Mouse (Mus musculus) CH12F3 (cell line): ENCODE data around the gene Acot4.
"Not testable (repeated sequence)": the region's sequence is repeated elsewhere in the genome, so short reads cannot be mapped to it uniquely, and the experiment has no call there.

ENCODE experiments used
- in situ Hi-C: fragments of 300-500 bp; cut with MboI; formaldehyde crosslinking; loops from 2 replicates; pipeline ENCODE4 v1.14.3; 2020; ENCODE audit warnings: low sequenced_read_pairs

Gene Acot4

DNA sequence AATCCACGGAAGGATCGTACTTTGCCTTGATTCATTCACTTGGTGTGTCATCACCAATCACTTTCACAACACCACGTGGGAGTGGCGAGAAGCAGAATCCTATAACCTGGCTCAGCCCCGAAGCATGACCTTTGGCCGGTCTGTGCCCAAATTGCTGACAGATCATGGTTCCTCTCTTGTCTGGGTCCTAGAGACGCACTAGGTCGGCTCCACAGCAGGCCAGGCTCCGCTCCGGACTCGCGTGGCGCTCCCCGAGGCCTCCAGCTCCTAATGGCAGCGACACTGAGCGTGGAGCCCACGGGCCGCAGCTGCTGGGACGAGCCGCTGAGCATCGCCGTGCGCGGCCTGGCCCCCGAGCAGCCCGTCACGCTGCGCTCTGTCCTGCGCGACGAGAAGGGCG lies at the start of gene Acot4:
Acot4 (plus strand) TSS at position 139 of the 400 bp plus-strand sequence.
- in situ Hi-C loops, result not testable (repeated sequence)

DNA sequence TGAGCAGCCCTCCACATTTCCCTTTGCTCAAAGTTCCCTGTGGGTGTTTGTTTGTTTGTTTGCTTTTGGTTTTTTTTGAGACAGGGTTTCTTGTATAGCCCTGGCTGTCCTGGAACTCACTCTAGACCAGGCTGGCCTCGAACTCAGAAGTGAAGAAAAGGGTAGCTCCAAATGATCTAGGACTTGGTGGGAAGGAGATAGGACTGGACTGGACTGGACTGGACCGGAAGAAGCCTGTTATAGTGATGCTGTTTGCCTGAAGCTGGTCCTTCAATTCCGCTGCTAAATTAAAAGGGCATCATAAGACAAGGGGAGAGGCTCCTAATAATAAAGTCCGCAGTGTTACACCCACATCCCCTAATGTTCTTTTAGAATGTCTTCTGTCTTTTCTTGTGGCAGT lies 49.7 kb upstream of the Acot4 start:
- in situ Hi-C loops, result no loop called here

DNA sequence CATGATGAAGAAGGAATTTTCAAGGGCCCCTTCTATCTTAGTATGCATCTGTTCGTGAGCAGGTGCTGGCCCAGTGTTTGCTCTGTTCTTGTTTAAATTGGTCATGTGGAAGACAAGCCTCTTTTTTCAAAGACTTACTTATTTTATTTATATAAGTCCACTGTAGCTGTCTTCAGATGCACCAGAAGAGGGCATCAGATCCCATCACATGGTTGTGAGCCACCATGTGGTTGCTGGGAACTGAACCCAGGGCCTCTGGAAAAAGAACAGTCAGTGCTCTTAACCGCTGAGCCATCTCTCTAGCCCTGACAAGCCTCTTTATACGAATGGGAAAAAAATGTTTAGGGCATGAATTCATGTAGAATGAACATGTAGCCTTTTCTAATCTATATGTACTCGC lies 48.8 kb upstream of the Acot4 start:
- in situ Hi-C loops, result no loop called here

DNA sequence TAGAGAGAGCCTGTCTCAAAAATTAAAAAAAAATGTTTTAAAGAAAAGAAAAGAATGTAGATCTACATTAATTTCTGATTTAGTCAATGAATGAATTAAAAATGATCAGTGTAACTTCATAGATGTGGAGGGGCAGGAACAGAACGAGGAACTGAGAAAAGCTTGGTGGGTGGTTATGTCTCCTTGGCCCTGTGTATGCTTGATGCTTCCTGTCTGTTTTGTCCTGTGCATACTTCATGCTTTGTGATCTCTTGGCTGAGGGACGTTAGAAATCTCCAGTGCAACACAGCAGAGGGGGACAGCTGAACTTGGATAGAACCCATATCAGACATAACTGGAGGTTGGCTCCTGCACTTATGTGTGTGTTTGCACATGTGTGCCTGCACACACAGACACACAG lies 41.0 kb upstream of the Acot4 start:
- in situ Hi-C loops, result no loop called here

DNA sequence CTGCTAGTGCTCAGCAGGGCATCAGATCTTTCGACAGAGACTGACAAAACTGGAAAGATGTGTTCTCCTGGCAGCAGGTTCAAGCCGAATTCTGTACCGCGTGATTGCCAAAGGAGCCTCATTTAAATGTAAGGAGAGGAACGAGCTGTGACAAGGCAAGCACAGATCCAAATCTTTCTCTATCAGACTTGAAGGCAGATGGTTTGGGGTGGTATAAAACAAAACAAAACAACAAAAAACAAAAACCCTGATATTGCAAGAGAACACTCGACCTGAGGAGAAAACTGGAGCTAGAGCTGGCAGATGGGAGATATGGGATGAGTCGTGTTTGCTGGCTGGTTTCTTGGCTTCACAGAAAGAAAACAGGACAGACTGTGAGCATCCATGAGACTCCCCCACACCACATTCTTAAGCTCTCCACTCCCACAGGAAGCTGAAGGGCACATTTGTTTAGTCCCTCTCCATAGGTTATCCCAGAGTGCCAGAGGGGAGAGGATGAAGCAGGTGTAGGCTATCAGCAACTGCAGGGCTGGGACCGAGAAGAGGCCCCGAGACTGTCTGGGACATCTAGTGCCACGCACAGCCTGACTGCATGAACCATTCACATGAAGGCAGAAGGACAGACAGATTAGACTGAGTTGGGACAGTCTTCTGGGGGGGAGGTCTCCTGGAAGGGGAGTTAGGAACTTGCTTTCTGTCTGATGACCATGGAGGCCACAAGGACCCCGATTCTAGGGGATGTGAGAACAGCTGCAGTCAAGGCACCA lies 39.7 kb upstream of the Acot4 start:
- in situ Hi-C loops, result no loop called here

DNA sequence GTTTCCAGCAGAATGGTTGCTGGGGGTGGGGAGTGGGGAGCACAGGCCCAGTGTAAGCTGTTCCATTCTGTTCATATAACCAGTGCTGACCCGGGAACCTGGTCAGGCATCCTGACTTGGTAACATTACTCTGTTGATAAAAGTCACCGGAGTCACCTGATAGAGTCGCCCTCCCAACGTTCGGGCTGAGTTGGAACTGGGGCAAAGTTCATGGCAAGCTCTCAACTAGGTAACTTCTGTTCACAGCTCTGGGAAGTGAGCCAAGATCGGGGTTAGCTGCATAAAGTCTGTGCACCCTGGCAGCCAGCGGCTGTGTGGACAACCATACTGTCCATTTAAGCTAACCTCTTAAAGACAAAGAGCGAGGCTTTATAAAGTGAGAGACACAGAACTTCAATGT lies 38.9 kb upstream of the Acot4 start:
- in situ Hi-C loops, result not testable (repeated sequence)

DNA sequence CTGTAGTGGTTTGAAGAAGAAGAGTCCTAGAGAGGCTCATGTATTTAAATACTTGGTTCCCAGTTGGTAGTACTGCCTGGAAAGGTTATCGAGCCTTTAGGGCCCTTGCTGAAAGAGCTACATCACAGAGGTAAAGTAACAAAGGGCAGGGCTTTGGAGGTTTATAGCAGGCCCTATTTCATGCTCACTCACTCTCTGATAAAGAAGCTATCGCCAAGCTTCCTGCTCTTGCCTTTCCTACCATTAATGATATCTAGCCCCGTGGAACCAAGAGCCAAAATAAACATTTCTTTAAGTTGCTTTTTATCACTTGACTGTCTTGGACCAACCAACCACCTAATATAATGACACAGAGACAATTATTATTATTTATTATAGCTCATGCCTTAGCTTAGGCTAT lies 37.8 kb upstream of the Acot4 start:
- in situ Hi-C loops, result no loop called here

DNA sequence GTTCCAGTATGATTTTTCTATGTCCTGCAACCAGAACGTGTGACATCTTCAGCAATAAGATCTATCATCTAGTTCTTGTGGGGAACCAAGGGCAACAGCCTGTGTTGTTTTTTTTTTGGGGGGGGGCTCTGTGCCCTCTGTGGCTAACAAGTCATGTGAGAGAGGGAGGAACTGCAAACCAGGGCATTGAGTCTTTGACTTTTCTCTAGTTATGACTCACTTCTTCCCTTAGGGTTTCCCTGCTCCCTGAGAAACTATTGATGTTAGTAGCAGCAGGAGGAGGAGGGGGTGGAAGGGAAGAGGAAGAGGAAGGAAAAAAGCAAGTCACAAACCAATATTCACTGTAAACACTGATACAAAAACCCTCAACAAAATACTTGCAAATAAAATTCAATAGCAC lies 34.3 kb upstream of the Acot4 start:
- in situ Hi-C loops, result no loop called here

DNA sequence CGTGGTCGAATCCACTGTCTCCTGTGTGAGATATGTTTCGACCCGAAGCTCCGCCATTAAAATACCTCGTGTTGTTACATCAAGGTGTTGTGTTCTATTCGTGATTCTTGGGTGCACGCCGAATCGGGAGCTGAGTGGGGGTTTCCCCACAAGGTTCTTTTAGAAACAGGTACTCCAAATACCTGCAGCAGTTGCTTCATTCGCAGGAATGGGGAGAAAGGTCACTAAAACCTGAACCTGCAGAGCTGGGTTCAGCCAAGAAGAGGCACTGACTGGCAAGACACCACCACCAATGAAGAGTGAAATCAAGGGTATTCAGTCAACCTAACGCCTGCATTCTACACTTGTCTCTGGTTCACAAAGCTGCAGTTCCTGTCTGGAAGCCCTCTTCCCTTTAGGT lies 29.9 kb upstream of the Acot4 start:
- in situ Hi-C loops, result no loop called here

DNA sequence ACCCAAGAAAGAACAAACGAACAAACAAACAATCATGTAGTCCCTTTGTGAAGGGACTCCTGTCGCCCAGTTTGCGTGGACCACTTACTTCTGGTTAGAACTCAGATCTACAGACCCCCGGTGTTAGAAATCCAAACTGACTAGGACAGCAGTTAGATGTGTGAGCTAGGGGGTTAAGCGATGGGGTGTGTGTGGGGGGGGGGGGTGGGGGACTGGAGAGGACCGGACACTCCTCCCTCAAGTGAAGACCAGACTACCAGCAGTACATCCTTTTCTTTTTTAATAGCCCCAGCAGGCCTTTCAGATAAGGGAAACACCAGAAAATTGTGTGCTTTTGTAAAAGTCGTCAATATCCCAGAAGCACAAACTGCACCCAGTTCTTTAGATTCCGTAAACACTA lies 29.4 kb upstream of the Acot4 start:
- in situ Hi-C loops, result no loop called here

DNA sequence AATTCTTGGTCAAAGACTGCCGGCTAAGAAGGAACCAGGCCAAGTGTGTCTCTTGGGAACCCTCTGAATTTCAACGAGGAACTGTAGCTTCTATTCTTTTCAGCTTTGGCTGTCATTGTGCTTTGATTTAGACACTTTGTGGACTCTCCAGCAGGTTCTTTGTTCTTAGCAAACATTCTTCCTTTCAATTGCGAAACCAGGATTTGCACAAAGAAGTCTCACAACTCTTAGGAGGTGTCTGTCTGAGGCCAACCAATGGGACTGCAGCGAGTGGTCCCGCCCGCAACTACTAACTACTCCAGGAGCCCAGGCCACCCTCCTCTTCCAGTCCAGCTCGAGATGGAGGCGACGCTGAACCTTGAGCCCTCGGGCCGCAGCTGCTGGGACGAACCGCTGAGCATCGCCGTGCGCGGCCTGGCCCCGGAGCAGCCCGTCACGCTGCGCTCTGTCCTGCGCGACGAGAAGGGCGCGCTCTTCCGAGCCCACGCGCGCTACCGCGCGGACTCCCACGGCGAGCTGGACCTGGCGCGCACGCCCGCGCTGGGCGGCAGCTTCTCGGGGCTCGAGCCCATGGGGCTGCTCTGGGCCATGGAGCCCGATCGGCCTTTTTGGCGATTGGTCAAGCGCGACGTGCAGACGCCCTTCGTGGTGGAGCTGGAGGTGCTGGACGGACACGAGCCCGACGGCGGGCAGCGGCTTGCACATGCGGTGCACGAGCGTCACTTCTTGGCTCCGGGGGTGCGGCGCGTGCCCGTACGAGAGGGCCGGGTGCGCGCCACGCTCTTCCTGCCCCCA lies 28.8 kb upstream of the Acot4 start, which contains the start of gene Acot1:
Acot1 (plus strand) TSS at position 320 of the 795 bp plus-strand sequence.
- in situ Hi-C loops, result not testable (repeated sequence)

DNA sequence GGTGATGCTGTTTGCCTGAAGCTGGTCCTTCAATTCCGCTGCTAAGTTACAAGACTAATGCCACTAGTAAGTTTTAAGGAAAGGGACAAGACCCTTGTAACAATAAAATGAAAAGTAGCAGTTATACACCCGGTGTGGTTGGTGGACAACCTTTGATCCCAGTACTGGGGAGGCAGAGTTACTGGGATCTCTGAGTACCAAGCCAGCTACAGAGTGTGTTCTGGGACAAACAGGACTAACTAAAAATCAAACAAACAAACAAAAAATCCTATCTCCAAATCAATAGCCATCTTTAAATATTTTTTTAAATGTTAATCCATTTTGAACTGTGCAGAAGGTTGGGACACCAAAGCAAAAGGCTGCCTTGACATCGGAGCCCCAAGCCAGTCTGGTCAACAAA lies 28.0 kb upstream of the Acot4 start:
- in situ Hi-C loops, result no loop called here

DNA sequence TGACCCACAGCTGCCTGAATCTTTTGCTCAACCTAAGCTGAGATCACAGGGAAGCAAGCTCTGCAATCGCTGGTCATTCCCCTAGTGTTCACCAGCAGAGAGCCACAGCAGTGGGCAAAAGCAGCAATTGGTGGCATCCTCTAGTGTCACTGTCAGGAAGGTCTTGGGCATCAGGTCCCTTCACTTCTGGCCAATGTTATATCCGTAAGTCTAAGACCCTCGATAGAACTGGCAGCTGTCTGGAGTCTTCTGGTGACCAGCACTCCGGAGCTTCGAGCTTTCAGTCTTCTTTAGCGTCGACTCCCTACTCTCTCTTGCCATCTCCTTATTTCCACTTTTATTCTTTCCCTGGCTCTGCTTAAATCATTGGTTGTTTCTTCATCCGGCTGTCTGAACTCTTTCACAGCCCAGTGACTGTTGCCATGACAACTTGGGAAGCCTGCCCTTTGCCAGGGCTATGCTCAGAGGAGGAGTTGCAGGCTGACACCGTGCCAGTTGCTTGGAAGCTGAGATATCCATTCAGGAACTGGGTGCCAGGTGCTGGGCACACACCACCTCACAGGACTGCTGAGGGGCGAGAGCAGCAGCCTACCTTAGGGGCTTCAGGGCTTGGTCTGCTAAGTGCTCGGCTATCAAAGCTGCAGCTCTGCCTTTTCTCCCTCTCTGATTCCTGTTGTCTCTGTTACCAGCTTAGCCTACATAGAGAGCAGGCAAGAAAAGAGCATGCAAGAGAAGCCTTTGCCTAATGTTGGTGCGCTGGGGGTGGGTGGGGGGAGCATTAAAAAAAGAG lies 26.7 kb upstream of the Acot4 start:
- in situ Hi-C loops, result no loop called here

DNA sequence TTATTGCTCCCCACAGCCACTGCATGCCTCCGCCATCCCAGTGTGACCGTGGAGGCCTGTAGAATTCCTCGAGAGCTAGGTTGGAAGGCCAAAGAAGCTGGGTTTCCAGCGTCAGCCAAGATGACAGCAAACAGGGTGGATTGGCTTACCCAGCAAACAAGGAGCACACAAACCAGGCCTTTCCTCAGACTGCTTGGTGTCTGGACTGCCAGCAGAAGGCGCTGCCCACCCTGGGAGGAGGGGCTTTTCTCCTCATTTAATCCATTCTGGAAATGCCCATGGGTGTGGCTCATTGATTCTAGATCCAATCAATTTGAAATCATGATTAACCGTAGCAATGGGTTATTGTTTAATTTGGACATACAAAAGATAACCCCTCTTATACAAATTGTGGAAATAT lies 25.0 kb upstream of the Acot4 start:
- in situ Hi-C loops, result no loop called here

DNA sequence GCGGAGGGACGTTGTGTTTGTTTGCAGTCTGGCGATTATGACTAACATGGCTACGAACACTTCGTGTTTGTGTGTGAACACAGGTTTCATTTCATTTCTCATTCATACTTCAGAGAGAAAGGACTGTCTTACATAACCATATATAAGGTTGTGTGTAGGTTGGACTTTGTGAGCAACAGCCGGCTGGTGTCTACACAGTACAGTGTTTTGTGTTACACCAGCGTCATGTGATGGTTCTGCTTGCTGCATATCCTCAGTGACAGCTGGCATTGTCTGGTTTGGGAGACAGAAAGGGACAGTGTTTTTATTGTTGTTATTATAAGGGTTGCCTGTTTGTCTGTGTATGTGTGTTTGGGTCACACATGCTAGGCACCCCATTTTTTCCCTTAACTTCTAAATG lies 24.5 kb upstream of the Acot4 start:
- in situ Hi-C loops, result no loop called here

DNA sequence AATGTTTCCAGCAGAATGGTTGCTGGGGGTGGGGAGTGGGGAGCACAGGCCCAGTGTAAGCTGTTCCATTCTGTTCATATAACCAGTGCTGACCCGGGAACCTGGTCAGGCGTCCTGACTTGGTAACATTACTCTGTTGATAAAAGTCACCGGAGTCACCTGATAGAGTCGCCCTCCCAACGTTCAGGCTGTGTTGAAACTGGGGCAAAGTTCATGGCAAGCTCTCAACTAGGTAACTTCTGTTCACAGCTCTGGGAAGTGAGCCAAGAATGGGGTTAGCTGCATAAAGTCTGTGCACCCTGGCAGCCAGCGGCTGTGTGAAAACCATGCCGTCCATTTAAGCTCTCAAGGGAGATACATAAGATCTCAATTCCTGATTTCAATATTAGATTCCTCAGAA lies 17.7 kb upstream of the Acot4 start:
- in situ Hi-C loops, result not testable (repeated sequence)

DNA sequence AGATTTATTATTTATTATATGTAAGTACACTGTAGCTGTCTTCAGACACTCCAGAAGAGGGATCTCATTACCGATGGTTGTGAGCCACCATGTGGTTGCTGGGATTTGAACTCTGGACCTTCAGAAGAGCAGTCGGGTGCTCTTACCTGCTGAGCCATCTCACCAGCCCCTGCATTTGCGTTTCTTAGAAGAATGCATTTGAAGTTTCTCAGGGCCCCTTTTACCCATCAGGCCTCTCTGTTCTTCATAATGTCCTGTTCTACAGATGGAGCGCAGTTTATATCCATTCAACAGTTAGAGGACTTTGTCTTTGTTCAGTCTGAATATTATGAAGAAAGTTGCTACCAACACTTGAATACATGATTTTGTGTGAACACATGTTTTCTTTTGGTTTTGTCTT lies 15.9 kb upstream of the Acot4 start:
- in situ Hi-C loops, result not testable (repeated sequence)

DNA sequence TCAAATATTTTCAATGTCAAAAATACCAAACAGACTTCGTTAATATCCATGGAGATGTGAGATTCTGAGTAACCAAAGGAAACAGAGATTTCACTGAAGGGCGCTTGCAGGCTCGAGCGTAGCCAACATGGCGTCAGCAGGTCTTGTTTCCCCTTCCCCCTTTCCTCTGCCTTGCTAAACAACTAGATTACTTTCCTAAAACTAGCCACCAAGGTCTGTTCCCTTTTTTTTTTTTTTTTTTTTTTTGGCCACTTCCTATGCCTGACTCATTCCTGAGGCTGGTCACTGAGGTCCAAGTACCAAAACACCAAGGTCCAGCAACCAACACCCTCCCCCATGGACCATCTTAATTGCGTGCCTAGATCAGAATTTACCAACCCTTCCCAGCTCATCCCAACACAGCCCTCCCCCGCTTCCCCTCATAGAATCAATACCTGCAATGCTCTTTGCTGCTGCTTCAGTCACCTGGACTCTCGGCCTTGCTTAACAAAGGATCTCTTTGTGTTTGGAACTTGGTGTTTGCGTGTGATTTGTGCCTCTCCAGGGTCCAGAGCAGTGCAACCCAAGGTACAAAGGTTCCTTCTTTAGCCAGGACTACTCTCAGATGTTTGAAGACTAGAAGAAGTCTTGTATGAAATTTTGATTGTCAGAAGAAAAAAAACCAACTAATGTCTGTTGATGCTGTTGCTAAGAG lies 15.0 kb upstream of the Acot4 start:
- in situ Hi-C loops, result no loop called here

DNA sequence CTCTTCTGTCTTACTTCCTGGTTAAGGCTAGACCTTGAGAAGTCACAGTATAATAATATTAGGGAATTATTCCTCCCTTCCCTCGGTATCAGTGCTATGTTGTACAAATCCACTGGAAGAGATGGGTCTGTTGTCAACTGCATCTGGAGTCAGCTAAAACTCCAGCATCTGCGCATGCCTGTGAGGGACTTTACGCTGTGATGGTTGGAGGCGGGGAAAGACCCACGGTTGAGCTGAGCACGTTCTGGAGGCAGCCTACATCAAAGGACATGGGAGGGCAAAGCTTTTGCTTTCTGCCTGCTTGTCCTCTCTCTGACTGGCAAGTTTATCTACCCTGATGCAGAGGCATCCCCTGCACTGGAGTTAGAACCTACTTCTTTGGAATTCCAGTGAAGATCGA lies 12.3 kb upstream of the Acot4 start:
- in situ Hi-C loops, result no loop called here

DNA sequence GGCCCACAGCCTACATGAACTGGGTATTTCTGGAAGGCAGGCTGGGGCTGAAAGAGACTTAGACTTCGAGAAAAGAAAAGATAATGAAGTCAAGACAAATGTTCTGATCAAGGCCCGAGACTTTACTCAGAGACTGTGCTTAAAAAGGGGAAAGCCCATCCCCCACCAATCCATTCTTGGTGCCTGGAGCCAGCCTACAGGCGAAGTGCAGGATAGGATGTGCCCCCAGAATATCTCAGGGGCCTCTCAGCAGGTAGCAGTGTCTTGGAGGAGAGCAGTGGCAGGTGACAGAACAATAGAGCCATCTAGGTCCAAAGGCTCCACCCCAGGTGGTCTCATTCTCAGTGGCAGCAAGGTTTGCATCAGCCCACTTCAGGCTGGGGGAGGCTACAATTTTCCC lies 9.9 kb upstream of the Acot4 start:
- in situ Hi-C loops, result not testable (repeated sequence)

DNA sequence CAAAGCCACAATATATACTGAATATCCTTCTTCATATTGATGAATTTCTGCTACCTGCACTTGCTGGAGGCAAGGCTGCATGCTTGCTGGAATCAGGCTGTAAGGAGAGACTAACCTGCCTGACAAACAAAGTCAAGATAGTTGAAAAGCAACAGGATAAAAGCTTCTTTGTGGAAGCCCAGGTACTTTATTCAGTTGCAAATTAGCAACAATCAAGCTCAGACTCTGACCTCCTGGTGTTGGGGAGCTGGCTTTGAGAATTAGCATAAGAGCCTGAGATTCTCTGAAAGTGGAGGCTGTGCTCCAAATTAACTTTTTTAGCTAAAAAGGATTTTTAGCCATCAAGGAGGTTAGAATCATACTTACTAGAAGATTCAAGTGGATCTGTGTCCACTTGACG lies 9.1 kb upstream of the Acot4 start:
- in situ Hi-C loops, result not testable (repeated sequence)
